Mouse (Mus musculus): ENCODE measurements around the gene Eml6. TPM values are rescaled to one million over a fixed set of nuclear protein-coding genes. Genes with fewer than 3 reads are reported as not detected.
A peak's percentile ranks its signal among the peaks of the same experiment; 100 is the strongest.
"Not testable (repeated sequence)": the region's sequence is repeated elsewhere in the genome, so short reads cannot be mapped to it uniquely, and the experiment has no call there.

The Eml6 gene
- polyA plus RNA-seq, 1 experiment from 2014 or later = 0.57 TPM

- no peak overlapping the region for H3K4me3 ChIP-seq
- peak overlapping the region; percentile 80 for H3K27ac ChIP-seq
- no peaks in the 10 kb centered on the region for H3K36me3 ChIP-seq
- no peaks in the 10 kb centered on the region for H3K27me3 ChIP-seq
- H3K9me3 ChIP-seq (replicated peaks) = no peaks in the 10 kb centered on the region
- no peak overlapping the region for H3K4me2 ChIP-seq
- 87% methylated on average over 3 of the region's 3 CpGs for WGBS
- no peak overlapping the region for H3K9ac ChIP-seq
- peaks cover 12% of the 10 kb centered on the region for H3K4me1 ChIP-seq (replicated peaks)
- ATAC-seq (replicated peaks; ENCODE audit: insufficient number of reproducible peaks, insufficient read depth, low FRiP score, low read depth) = no peak
Measured at GRCm38 (mm10) chr11:29840606-29841227, 185.1 kb downstream of the Eml6 start.

GRCm38 (mm10) chr11:29839781-29840180 lies 186.1 kb downstream of the Eml6 start:
- peak overlapping the region; percentile 80 for H3K27ac ChIP-seq

GRCm38 (mm10) chr11:29837066-29837465 lies 188.8 kb downstream of the Eml6 start:
- Histone ChIP-seq H3K4me1 (replicated peaks) (peaks cover 12% of the 10 kb centered on the region), H3K9ac (no peak overlapping the region), H3K9me3 (replicated peaks) (no peaks in the 10 kb centered on the region), H3K27ac (no peak overlapping the region), H3K4me2 (no peak overlapping the region), H3K4me3 (no peak overlapping the region), H3K36me3 (no peaks in the 10 kb centered on the region), H3K27me3 (no peaks in the 10 kb centered on the region)
- no peak for ATAC-seq (replicated peaks; ENCODE audit: insufficient number of reproducible peaks, insufficient read depth, low FRiP score, low read depth)

More at GRCm38 (mm10) chr11:29839781-29840180, 186.1 kb downstream of the Eml6 start:
- no peak overlapping the region for H3K4me2 ChIP-seq
- H3K36me3 ChIP-seq = no peaks in the 10 kb centered on the region
- H3K27me3 ChIP-seq = no peaks in the 10 kb centered on the region
- WGBS = 2% methylated on average over 3 of the region's 3 CpGs
- H3K9me3 ChIP-seq (replicated peaks) = no peaks in the 10 kb centered on the region
- H3K4me1 ChIP-seq (replicated peaks) = peaks cover 12% of the 10 kb centered on the region
- H3K9ac ChIP-seq = no peak overlapping the region
- ATAC-seq (replicated peaks; ENCODE audit: insufficient number of reproducible peaks, insufficient read depth, low FRiP score, low read depth) = peak; percentile 100
- no peak overlapping the region for H3K4me3 ChIP-seq

- Histone ChIP-seq H3K36me3 (no peaks in the 10 kb centered on the region), H3K27ac (no peak overlapping the region), H3K4me1 (replicated peaks) (peaks cover 22% of the 10 kb centered on the region), H3K27me3 (0 out of 2 replicates have a peak, but pooled peaks cover 3% of the 10 kb centered on the region), H3K4me3 (no peak overlapping the region), H3K9ac (no peak overlapping the region), H3K4me2 (no peak overlapping the region), H3K9me3 (replicated peaks) (no peaks in the 10 kb centered on the region)
- 63% methylated on average over 2 of the region's 2 CpGs for WGBS
- ATAC-seq (replicated peaks; ENCODE audit: insufficient number of reproducible peaks, insufficient read depth, low FRiP score, low read depth) = no peak
Measured at GRCm38 (mm10) chr11:29827729-29828128, 198.1 kb downstream of the Eml6 start.

GRCm38 (mm10) chr11:29826001-29826400 lies 199.8 kb downstream of the Eml6 start:
- Histone ChIP-seq H3K4me2 (no peak overlapping the region), H3K4me3 (no peak overlapping the region), H3K36me3 (no peaks in the 10 kb centered on the region), H3K9me3 (replicated peaks) (no peaks in the 10 kb centered on the region), H3K9ac (no peak overlapping the region), H3K27me3 (0 out of 2 replicates have a peak, but pooled peaks cover 3% of the 10 kb centered on the region), H3K27ac (no peak overlapping the region), H3K4me1 (replicated peaks) (peaks cover 22% of the 10 kb centered on the region)
- WGBS = 89% methylated on average over 1 of the region's 1 CpGs
- no peak for ATAC-seq (replicated peaks; ENCODE audit: insufficient number of reproducible peaks, insufficient read depth, low FRiP score, low read depth)

GRCm38 (mm10) chr11:29825271-29825718 lies 200.5 kb downstream of the Eml6 start, which contains the start of gene 4931440F15Rik:
4931440F15Rik (minus strand) TSS chr11:29825668.
- H3K4me3 ChIP-seq = peak within 1 kb of the TSS; percentile 43
- 19% methylated on average over 21 of the region's 21 CpGs for WGBS
- not testable (repeated sequence) for H3K27me3 ChIP-seq; H3K27ac ChIP-seq; H3K9me3 ChIP-seq (replicated peaks); H3K9ac ChIP-seq; H3K36me3 ChIP-seq
- peak within 1 kb of the TSS; percentile 78 for H3K4me2 ChIP-seq
- peaks cover 22% of the 10 kb centered on the region for H3K4me1 ChIP-seq (replicated peaks)
- peak; percentile 7; the same call in 1 of the 2 replicates for ATAC-seq (replicated peaks; ENCODE audit: insufficient number of reproducible peaks, insufficient read depth, low FRiP score, low read depth)

- not testable (repeated sequence) for H3K9ac ChIP-seq; H3K36me3 ChIP-seq; H3K9me3 ChIP-seq (replicated peaks); H3K27ac ChIP-seq; H3K27me3 ChIP-seq
- ATAC-seq (replicated peaks; ENCODE audit: insufficient number of reproducible peaks, insufficient read depth, low FRiP score, low read depth) = peak; percentile 61
- WGBS = 7% methylated on average over 62 of the region's 62 CpGs
- Histone ChIP-seq H3K4me3 (peak overlapping the region; percentile 43), H3K4me2 (peak overlapping the region; percentile 78), H3K4me1 (replicated peaks) (peaks cover 22% of the 10 kb centered on the region)
Measured at GRCm38 (mm10) chr11:29824474-29825270, 201.2 kb downstream of the Eml6 start.

- no peaks in the 10 kb centered on the region for H3K36me3 ChIP-seq
- no peaks in the 10 kb centered on the region for H3K9me3 ChIP-seq (replicated peaks)
- no peak for ATAC-seq (replicated peaks; ENCODE audit: insufficient number of reproducible peaks, insufficient read depth, low FRiP score, low read depth)
- 0 out of 2 replicates have a peak, but pooled peaks cover 3% of the 10 kb centered on the region for H3K27me3 ChIP-seq
- peaks cover 22% of the 10 kb centered on the region for H3K4me1 ChIP-seq (replicated peaks)
- H3K9ac ChIP-seq = no peak overlapping the region
- no peak overlapping the region for H3K4me3 ChIP-seq
- H3K27ac ChIP-seq = no peak overlapping the region
- 78% methylated on average over 2 of the region's 2 CpGs for WGBS
- no peak overlapping the region for H3K4me2 ChIP-seq
Measured at GRCm38 (mm10) chr11:29823141-29823540, 202.7 kb downstream of the Eml6 start.

- H3K4me1 ChIP-seq (replicated peaks) = peaks cover 5% of the 10 kb centered on the region
- no peaks in the 10 kb centered on the region for H3K27me3 ChIP-seq
- H3K4me3 ChIP-seq = no peak overlapping the region
- H3K9me3 ChIP-seq (replicated peaks) = no peaks in the 10 kb centered on the region
- no peaks in the 10 kb centered on the region for H3K36me3 ChIP-seq
- 0 out of 2 replicates have a peak overlapping the region, but pooled peaks have one; percentile 18 for H3K27ac ChIP-seq
- no peak overlapping the region for H3K4me2 ChIP-seq
- no peak for ATAC-seq (replicated peaks; ENCODE audit: insufficient number of reproducible peaks, insufficient read depth, low FRiP score, low read depth)
- no peak overlapping the region for H3K9ac ChIP-seq
Measured at GRCm38 (mm10) chr11:29815670-29816069, 210.2 kb downstream of the Eml6 start.

GRCm38 (mm10) chr11:29815261-29815660 lies 210.6 kb downstream of the Eml6 start:
- no peak for ATAC-seq (replicated peaks; ENCODE audit: insufficient number of reproducible peaks, insufficient read depth, low FRiP score, low read depth)
- H3K27ac ChIP-seq = 0 out of 2 replicates have a peak overlapping the region, but pooled peaks have one; percentile 18

GRCm38 (mm10) chr11:29813267-29813666 lies 212.6 kb downstream of the Eml6 start:
- Histone ChIP-seq H3K36me3 (no peaks in the 10 kb centered on the region), H3K27me3 (no peaks in the 10 kb centered on the region), H3K4me3 (no peak overlapping the region), H3K27ac (no peak overlapping the region), H3K9ac (no peak overlapping the region), H3K4me2 (no peak overlapping the region), H3K9me3 (replicated peaks) (no peaks in the 10 kb centered on the region), H3K4me1 (replicated peaks) (peaks cover 14% of the 10 kb centered on the region)
- 83% methylated on average over 1 of the region's 1 CpGs for WGBS
- ATAC-seq (replicated peaks; ENCODE audit: insufficient number of reproducible peaks, insufficient read depth, low FRiP score, low read depth) = no peak

More at GRCm38 (mm10) chr11:29815261-29815660, 210.6 kb downstream of the Eml6 start:
- Histone ChIP-seq H3K9me3 (replicated peaks) (no peaks in the 10 kb centered on the region), H3K4me3 (no peak overlapping the region), H3K9ac (no peak overlapping the region), H3K36me3 (no peaks in the 10 kb centered on the region), H3K27me3 (no peaks in the 10 kb centered on the region), H3K4me2 (no peak overlapping the region), H3K4me1 (replicated peaks) (peaks cover 5% of the 10 kb centered on the region)
- WGBS = 25% methylated on average over 3 of the region's 3 CpGs
